Mouse (Mus musculus) layer of hippocampus, adult 8-10 months (tissue): Measurements from ENCODE around the gene Ces1a. TPM values are rescaled to one million over a fixed set of nuclear protein-coding genes. Genes with fewer than 3 reads are reported as not detected.
A peak's percentile ranks its signal among the peaks of the same experiment; 100 is the strongest.

Source experiments
- DNase-seq, 2 experiments: peaks; one replicate each; pipeline ENCODE4 v3.0.0; 2022; ENCODE audit warnings: low spot score in 2 of 2
- total RNA-seq, 4 experiments: library from RNA; stranded (reverse); gene quantifications; 2 replicates each; pipeline ENCODE4 v1.2.4; 2022

The Ces1a gene
- total RNA-seq, 4 experiments from 2014 or later = not detected

DNA sequence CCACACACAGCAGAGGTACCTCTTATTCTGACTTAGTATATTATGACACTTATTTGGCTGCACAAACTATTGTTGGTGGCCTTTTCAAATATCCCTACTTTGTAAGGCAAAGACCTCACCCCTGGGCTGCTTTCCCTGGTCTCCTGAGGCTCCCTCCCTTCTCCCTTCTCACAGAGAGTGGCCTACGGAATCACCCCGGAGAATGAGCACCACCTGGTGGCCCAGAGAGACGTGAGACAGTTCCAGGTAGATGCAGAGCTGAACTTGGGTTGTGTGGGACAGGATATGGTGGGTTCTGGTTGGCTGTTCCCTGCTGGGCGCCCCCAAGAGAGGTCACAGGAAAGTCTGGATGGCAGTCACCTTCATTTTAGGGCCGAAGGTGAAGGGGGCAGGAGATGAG lies 51.2 kb downstream of the Ces1a start:
- peak in 1 of 2 experiments; percentile 49 for DNase-seq

DNA sequence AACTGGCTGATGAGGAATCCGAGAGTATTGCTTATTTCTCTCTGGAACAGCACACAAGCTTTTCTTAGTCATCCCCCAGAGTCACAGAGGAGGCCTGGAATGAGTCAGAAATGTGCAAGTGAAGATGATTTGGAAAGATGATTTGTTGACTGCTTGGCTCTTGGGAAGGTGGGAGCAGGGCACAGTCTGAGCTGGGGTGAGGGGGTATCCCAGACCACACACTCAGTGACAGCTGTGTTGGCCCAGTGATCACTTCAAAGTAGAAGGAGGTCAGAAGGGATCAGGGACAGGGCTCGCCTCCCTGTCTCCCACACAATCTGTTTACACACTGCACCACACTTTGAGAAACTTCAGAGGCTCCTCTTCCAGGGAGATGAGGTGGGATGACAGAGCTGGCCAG lies 63.6 kb downstream of the Ces1a start:
- DNase-seq = no peak

DNA sequence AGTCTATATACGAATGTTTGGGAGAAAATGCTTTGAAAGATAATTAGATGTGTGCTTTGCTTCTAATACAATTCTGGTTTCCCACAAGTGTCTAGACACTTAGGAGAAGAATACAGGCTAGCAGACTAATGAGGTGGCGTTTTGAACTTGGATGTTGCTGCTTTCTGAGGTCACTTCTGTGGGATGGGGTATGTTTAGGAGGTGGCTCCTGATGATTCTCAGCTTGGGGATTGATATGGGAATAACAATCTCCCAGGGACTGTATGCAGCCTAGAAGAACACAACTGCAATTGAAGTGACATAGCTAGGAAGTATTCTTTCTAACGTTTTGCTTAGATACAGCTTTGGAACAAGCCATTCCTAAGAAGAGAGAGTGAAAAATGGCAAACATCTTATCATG lies 65.5 kb downstream of the Ces1a start:
- no peak for DNase-seq

DNA sequence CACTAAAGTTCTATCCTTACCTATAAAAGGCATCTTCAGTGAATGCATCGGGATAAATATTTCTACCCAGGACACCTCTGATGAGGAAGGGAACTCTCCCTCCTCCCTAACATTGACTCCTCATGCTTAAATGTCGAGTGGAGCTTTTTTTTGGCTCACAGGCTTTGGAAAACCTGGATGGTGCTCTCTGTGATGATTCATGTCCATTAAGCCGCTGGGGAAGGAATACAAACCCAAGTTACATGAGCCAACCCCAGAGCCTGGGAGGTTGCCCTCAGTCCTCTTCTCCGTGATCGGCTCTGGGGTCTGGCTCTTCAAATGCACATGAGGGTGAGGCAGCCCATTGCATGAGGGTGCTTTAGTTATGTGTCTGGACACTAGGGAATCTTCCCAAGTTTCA lies 71.3 kb downstream of the Ces1a start:
- DNase-seq = no peak

DNA sequence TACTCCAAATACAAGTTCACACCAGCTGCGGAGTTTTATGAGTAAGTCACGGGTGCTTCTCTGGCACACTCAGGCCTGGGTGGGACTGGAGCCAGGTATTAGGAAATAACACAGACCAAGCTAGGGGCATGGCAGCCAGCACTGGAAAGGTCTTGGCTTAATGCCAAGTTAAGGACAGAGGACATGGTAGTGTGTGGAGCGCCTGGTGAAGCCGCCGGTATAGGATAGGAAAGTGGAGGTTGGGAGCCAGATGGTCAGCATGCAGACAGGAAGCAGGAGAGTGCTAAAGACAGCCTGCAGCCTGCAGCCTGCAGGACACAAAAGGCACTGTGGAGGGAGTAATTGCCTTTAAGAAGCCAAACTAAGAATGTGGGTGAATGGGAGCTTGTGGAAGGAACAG lies 75.0 kb downstream of the Ces1a start:
- DNase-seq = peak in 1 of 2 experiments; percentile 10

Other genes starting within 250 kb of the Ces1a start
- 1 to 10 TPM; 2.0 to 4.5 (median 2.4) TPM for gene Mmp2, start 220.9 kb downstream of the Ces1a start, total RNA-seq
- 10 to 100 TPM in 3 of 4 experiments, 1 to 10 TPM in 1; 8.8 to 18.9 (median 13.6) TPM for gene Lpcat2, start 192.9 kb downstream of the Ces1a start, total RNA-seq
- 1 to 10 TPM; 1.1 to 1.8 (median 1.4) TPM for gene Capns2, start 146.8 kb downstream of the Ces1a start, total RNA-seq
- under 1 TPM; 0.10 to 0.27 (median 0.16) TPM for gene Slc6a2, start 88.1 kb downstream of the Ces1a start, total RNA-seq
- gene Ces1b, start 31.8 kb upstream of the Ces1a start, total RNA-seq = not detected
- gene Ces1c, start 83.1 kb upstream of the Ces1a start, total RNA-seq = not detected
- gene Ces1d, start 149.6 kb upstream of the Ces1a start, total RNA-seq = 1 to 10 TPM in 2 of 4 experiments, under 1 TPM in 2; 0.33 to 2.1 (median 1.1) TPM
- not detected for gene Ces1e, start 181.4 kb upstream of the Ces1a start, total RNA-seq
- gene Ces1f, start 231.6 kb upstream of the Ces1a start, total RNA-seq = not detected